Mouse (Mus musculus) left cerebral cortex, adult 18-20 months (tissue): ENCODE data around the gene Gramd4. TPM values are rescaled to one million over a fixed set of nuclear protein-coding genes. Genes with fewer than 3 reads are reported as not detected.

Source experiments
- DNase-seq, 2 experiments: peaks; one replicate each; pipeline ENCODE4 v3.0.0; 2021 to 2022; ENCODE audit warnings: low spot score in 2 of 2, mixed read lengths in 1 of 2
- total RNA-seq, 2 experiments: library from RNA; stranded (reverse); gene quantifications; 2 replicates each; pipeline ENCODE4 v1.2.3; 2021

The Gramd4 gene
- total RNA-seq, 2 experiments from 2014 or later = 44.2 to 49.4 TPM

GRCm38 (mm10) chr15:86069011-86069791 lies 11.7 kb downstream of the Gramd4 start:
- DNase-seq = no peak

DNA sequence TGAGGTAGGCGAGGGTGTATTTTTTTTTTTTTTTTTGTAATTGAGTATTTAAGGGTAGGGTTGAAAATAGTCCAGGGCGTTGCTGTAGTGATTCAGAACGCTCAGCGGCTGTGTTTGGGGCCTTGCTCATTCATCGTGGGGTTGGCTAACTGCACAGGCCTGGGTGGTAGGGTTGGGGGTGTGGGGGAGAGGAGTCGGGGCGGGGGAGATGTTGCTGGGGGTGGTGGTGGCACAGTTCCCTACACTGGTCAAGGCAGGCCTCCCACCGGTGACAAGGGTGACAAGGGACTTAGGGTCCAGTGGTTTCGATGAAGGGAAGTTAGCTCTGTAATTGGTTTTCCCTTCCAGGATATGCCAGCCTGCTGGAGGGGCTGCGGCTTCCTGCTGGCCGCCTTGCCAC lies 12.9 kb downstream of the Gramd4 start:
- no peak for DNase-seq

DNA sequence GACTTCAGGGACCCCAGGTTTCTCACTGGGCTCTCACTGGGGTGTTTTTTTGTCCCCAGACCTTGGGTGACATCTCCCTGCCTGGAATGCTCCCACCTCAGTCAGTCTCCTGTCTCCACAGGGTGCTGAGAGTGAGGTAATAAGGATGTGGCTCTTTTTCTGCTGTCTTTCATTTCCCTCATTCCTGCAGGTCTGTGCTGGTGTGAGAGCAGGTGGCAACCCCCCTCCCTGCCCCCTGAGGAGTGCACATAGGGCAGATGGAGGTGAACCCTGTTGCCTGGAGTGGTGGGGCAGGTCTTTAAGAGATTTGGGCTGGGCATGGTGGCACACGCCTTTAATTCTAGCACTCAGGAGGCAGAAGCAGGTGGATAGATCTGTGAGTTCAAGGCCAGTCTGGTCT lies 13.7 kb downstream of the Gramd4 start:
- DNase-seq = no peak

DNA sequence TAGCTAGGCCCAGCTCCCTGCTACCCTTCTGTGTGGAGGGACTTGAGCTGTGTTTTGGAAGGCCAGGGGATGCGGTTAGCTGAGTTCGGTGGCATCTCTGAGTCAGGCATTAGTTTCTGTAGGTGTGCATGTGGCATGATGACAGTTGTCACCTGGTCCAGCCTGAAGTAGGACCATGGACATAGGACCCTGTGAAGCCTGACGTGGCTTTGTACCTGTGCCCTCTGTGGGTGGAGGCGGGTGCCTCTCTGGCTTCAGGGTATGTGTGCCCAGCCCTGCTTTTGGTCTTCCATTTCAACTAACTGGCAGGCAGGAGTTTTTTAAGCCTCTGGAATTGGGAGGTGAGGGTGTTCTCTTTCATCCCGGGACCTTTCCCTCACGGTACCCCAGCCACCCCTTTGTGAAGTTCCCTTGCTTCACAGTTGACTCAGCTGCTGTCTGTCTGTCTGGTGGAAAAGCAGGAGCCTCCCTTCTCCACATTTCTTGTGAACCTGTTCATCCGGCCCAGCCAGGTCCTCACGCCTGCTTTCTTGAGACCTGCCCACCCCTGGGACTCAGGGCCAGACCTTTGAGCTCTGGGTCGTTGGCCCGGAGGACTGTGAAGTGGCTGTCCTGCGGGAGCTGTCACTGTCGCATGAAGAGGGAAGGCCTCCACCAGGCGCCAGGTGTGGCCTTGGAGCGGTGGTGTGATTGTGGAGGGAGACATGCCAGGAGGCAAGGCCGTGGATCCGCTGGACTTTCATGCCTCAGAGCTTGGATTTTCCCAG lies 16.9 kb downstream of the Gramd4 start:
- DNase-seq = no peak

- no peak for DNase-seq
These were observed 18.0 kb downstream of the Gramd4 start for GRCm38 (mm10) chr15:86075305-86076047.

DNA sequence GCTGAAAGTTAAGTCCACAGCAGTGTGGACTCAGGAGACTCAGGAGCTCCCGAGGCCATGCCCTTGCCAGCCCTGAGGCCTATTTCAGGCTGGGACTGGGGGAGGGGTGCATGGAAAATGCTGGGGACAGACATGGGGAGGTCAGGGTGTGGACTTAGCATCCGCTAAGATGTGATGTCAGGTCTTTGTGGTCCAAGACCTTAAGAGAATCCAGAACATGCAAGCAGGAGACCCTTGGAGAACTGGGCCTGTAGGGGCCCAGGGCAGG lies 18.5 kb downstream of the Gramd4 start:
- DNase-seq = no peak

- no peak for DNase-seq
These were observed 18.9 kb downstream of the Gramd4 start for GRCm38 (mm10) chr15:86076378-86076777.

GRCm38 (mm10) chr15:86077934-86078333 lies 20.4 kb downstream of the Gramd4 start:
- DNase-seq = no peak

DNA sequence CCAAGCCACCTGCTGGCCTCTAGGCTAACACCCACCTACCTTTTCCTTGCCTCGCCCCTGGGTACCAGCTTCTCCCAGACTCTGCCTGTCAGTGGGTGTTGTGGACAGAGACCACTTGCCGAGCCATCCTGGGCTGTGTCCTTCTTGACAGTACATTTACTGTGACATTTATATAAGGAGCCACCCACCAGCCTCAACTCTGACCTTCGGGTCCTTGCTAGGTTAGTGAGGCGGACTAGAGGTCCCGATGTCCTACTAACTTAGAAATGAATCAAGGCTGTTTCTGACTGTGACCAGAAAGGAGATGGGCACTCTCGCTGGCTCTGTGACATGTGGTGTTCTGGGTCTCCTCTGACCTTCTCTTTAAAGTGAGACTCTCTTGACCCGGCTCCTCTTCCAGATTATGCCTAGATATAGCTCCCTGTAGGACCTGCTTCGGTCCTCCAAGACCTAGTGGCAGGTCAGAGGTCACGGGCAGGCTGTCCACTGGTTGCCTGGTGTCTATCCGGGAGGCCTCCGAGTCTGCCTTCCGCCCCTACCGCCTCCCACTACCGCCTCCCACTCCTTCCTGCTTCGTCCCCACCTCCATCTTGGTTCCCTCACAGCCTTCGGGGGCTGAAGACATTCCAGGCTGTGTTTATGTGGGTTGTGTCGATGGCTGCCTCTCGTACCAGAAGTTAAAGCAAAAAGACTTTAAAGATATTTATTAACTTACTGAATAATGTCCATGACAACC lies 21.2 kb downstream of the Gramd4 start:
- DNase-seq = peak in 1 of 2 experiments; percentile 39

DNA sequence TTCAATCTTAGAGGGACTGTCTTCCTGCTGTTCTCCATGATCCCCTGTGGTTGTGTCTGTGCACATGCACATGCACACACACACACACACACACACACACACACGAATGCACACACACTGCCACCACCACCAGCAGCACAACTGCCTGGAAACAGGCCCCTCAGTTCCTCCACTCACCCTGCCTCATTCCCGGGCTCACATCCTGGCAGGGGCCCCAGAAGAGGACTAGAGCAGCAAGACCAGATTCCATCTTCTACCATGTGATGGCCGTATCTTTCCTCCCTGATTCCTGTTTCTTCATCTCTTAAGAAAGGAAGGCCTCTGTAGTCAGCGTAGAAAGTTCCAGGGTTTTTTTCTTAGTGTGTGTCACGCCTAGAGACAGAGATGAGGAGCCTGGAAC lies 22.0 kb downstream of the Gramd4 start:
- no peak for DNase-seq

- no peak for DNase-seq
These were observed 22.4 kb downstream of the Gramd4 start for GRCm38 (mm10) chr15:86079876-86080275.

DNA sequence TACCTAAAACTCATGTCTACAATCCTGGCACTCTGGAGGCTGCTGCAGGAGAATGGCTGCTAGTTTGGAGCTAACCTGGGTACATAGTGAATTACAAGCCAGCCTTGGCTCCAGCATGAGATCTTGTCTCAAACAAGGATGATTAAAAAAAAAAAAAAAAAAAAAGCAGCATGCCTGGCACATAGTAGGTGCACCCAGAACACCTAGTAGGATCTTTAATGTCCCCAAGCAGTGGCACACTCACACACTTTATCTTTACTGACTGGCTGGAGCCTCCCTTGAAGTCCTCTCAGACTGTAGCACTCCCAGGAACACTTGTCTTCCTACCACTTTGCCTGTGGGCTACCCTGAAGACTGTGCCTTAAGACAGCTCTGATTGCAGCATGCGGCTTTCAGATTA lies 22.9 kb downstream of the Gramd4 start:
- DNase-seq = no peak

DNA sequence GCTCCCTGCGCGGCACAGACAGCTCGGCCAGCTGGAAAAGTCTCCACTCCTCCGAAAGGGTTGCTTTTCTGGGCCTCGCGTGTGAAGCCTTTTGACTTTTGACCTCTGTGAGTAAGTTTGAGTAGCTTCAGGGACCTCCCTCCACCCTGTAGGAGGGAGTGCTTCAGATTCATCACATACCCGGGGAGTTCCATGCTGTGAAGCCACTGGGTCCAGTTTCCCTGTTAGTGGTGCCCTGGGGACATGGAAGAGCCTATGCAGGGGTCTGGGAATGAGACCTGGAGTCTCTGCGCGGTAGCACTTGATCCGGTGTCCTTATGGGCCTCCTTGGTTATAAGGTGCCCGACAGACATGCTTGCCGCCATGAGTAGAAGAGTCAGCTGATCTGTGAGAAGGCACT lies 24.2 kb downstream of the Gramd4 start:
- no peak for DNase-seq

- peak; percentile 31 to 60 for DNase-seq
These were observed 25.1 kb downstream of the Gramd4 start for GRCm38 (mm10) chr15:86082551-86082961.

- no peak for DNase-seq
These were observed 25.8 kb downstream of the Gramd4 start for GRCm38 (mm10) chr15:86083261-86083741.

DNA sequence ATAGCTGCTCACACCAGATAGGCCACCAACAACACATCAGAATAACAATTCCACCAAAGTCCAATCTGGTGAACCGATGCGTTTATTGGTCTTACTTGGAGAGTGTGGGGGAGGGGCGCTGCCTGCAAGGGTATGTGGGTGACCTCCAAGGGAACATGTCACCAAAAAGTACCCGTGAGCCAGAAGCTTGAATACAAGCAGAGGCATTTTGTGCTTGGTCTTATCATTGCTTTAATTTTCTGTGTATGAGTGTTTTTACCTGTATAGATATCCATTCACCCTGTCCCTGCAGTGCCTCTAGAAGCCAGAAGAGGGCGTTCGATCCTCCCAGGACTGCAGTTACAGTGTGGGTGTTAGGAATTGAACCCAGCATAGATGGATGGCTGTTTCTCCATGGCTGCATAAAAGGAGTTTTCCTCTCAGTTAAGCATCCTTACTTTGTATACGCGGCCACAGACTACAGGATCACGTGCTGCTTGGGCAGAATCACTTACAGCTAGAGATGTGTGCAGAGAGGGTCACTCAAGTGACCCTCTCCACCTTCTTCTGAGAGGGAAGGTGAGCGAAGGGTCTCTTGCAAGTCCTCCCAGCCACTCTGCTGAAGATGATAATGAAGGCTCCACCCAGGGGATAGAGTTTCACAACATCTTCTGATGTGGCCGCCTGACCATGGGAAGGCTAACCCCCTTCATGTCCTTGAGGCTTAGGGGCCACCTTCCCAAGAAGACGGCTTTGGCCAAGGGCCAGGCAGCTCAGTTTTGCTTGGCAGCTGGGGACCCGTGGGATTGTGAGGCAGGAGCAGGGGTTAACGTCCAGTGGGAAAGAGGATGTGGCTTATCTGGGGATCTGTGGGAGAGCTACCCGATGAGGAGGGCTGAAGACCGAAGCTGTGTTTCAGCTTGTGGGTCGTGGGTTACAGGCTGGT lies 28.1 kb downstream of the Gramd4 start:
- no peak for DNase-seq

DNA sequence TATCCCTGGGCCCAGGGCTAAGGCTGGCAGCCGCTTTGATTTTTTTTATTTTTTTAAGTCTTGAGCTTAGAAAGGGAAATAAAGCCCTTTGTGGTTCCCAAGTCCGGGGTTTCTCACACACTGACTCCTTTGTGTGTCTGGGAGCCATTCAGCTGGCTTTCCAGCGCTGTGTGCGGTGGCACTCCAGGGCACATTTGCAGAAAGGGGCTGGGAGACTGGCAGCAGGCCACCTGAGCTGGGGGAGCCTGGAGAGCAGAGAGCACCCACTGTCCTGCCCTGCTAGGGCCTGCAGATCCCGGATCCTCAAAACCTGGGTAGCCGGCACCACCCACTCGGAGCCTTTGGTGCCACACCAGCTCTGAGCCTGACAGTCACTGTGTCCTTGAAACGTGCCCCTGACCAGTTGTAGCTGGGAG lies 28.8 kb downstream of the Gramd4 start:
- DNase-seq = peak in 1 of 2 experiments; percentile 53

- DNase-seq = no peak
These were observed 30.2 kb downstream of the Gramd4 start for GRCm38 (mm10) chr15:86087591-86088149.

DNA sequence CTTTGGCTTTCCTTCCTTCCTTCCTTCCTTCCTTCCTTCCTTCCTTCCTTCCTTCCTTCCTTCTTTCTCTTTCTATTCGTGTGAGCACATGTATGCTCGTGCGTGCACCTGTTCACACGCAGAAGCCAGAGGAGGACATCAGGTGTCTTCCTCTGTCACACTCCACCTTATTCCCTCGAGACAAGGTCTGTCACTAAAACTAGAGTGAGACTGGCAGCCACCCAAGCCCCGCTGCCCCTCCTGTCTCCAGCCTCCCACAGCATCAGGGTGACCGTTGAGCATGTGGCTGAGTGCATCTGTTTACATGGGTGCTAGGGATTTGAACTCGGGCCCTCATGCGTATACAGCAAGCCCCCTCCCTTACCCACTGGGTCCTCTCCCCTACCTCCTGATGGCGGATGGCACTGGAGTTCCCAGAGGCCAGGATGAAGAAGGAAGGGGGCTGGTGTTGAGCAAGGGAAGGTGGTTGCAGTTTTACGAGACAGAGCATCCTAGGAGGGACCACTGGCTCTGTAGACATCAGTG lies 30.8 kb downstream of the Gramd4 start:
- DNase-seq = no peak
